Mouse (Mus musculus): ENCODE results near the gene Znrf3.

GRCm38 (mm10) chr11:5278463-5278862 lies 166.2 kb downstream of the Znrf3 start:
- TF ChIP-seq POLR2A (IDR thresholded peaks at IDR 0.05; ENCODE audit: extremely low read depth, insufficient read depth, low read length) (no peak), CTCF (IDR thresholded peaks at IDR 0.05; ENCODE audit: extremely low read depth, insufficient read depth, low read length) (no peak)
